Mouse (Mus musculus) left cerebral cortex, postnatal 14 days (tissue): ENCODE data around the gene Bysl. TPM values are rescaled to one million over a fixed set of nuclear protein-coding genes. Genes with fewer than 3 reads are reported as not detected.

Experiments
- DNase-seq, 2 experiments: peaks; one replicate each; pipeline ENCODE4 v3.0.0; 2021 to 2022; ENCODE audit warnings: low spot score in 2 of 2, mixed read lengths in 1 of 2
- intact Hi-C: fragments of 180-260 bp; cut with DNase I; formaldehyde crosslinking; loops from one replicate; pipeline ENCODE4 v1.15.1; 2025
- total RNA-seq, 2 experiments: library from RNA; stranded (reverse); gene quantifications; 2 replicates each; pipeline ENCODE4 v1.2.3; 2021

Gene Bysl
- total RNA-seq, 2 experiments from 2014 or later: 21.0 to 21.1 TPM

DNA sequence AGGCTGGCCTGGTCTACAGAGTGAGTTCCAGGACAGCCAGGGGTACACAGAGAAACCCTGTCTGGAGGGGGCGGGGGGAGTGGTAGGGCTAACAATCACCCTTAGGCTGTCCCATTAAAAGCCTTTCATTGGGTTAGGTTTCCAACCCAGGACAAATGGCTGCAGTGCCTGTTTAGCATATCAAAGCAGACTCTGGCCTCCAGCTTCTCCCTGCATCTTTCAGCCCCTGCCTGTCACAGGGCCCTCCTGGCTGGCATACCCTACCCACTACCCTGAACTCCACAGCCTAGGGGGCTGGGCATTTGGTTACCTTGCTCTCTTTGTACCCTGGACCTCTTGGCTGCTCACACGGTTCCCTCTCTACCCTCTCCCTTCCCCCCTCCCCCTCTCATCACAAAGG, 45.2 kb downstream of the Bysl start:
- DNase-seq: no peak
- intact Hi-C loops: no loop called here

GRCm38 (mm10) chr17:47564612-47565011, 46.7 kb downstream of the Bysl start:
- DNase-seq: no peak
- intact Hi-C loops: no loop called here

DNA sequence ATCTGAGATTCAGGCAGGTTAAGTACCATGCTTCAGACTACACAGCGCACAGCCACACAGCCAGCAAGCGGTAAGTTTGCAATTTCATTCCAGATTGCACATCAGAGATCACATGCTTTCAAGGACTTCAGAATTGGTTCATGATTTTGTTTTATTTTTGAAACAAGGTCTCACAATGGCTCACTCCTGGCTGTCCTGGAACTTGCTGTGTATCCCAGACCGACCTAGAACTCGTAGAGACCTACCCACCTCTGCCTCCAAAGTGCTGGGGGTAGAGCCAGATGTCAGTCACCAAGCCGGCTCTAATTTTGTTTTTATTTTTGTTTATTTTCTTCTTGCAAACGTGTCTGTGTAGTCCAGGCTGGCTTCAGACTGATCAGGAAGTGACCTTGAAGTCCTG, 48.4 kb downstream of the Bysl start:
- no peak for DNase-seq
- intact Hi-C loops: no loop called here

DNA sequence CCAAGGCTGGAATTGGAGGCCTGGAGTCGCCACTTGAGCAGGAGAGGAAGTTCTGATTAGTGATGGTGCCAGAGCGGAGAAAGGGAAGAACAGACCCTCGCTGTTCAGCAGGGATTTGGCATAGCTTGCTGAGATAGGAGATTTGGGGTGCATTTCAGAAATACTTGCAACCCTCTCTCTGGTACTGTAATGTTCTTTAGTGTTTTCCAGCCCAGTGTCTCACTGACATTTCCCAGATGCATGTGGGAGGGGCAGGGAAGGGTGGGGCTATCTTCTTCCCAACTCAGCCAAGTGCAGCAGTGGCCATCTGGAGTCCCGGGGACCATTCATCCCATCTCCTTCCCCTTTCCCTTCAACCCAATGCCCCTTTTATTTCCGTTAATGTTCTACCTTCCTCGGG, 51.6 kb downstream of the Bysl start:
- DNase-seq: no peak
- intact Hi-C loops: no loop called here

DNA sequence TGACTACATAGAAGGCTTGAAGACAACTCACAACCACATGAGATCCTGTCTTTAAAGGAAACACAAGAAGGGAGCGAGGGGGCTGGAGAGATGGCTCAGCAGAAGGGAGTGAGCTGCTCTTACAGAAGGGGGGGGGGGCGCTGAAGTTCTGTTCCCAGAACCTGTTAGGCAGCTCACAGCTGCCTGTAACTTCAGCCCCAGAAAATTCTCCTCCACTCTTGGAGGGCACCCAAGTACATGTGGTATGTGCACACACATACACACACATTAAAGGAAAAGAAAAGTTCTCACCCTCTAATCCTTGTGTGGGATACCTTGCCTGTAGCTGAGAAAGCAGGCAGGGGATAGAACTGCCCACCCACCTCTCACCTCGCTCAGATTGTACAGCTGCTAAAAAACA, 54.1 kb downstream of the Bysl start:
- intact Hi-C loops: no loop called here
- no peak for DNase-seq

GRCm38 (mm10) chr17:47554621-47555020, 56.7 kb downstream of the Bysl start:
- no peak for DNase-seq

DNA sequence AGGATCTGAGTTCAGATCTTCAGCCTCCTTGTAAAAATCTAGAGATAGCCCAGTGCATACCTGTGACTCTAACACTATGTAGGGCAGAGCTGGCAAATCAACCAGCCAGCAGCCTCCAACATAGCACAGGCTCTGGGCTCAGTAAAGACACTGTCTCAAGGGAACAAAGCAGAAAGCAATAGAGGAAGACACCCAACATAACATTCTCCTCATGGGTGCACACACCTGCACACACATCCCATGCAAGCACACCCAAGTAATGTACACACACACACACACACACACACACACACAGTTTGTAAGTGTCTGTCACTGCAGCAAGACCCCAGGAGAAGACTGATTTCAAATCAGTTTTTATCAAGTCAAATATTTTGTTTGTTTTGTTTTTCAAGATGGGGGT, 58.3 kb downstream of the Bysl start:
- intact Hi-C loops: no loop called here
- DNase-seq: no peak

More at GRCm38 (mm10) chr17:47554621-47555020, 56.7 kb downstream of the Bysl start:
- intact Hi-C loops: no loop called here

- intact Hi-C loops: no loop called here
- no peak for DNase-seq
Observed at GRCm38 (mm10) chr17:47551049-47551448, 60.2 kb downstream of the Bysl start.

Other genes starting within 250 kb of the Bysl start
- gene Mrps10, start 242.6 kb downstream of the Bysl start, total RNA-seq: 10 to 100 TPM; 26.2 to 28.5 TPM
- under 1 TPM; 0.72 to 0.77 TPM for gene Guca1b, start 226.1 kb downstream of the Bysl start, total RNA-seq
- under 1 TPM in 1 of 2 experiments, not detected in 1; 0.40 TPM for gene Guca1a, start 210.9 kb downstream of the Bysl start, total RNA-seq
- gene AI661453, start 174.9 kb downstream of the Bysl start, total RNA-seq: under 1 TPM; 0.23 to 0.59 TPM
- gene 1700001C19Rik, start 174.1 kb downstream of the Bysl start, total RNA-seq: not detected
- 10 to 100 TPM; 14.6 to 17.1 TPM for gene Taf8, start 109.2 kb downstream of the Bysl start, total RNA-seq
- 10 to 100 TPM; 30.1 to 30.7 TPM for gene Ccnd3, start 106.4 kb downstream of the Bysl start, total RNA-seq
- gene Med20, start 90 bp upstream of the Bysl start, total RNA-seq: 10 to 100 TPM; 20.8 to 28.9 TPM
- 1 to 10 TPM; 5.8 to 7.4 TPM for gene Gm20517, start 97 bp upstream of the Bysl start, total RNA-seq
- 10 to 100 TPM in 1 of 2 experiments, 1 to 10 TPM in 1; 9.0 to 10.4 TPM for gene Usp49, start 19.2 kb upstream of the Bysl start, total RNA-seq
- gene Tomm6, start 76.9 kb upstream of the Bysl start, total RNA-seq: 100 to 1,000 TPM; 218 to 227 TPM
- 10 to 100 TPM; 23.4 to 26.1 TPM for gene Frs3, start 77.5 kb upstream of the Bysl start, total RNA-seq
- 1 to 10 TPM; 4.7 to 5.3 TPM for gene Gm21981, start 83.0 kb upstream of the Bysl start, total RNA-seq
- 1 to 10 TPM; 5.0 to 5.5 TPM for gene Prickle4, start 83.2 kb upstream of the Bysl start, total RNA-seq
- not detected for gene Pgc, start 115.3 kb upstream of the Bysl start, total RNA-seq
- gene Tfeb, start 125.5 kb upstream of the Bysl start, total RNA-seq: 10 to 100 TPM in 1 of 2 experiments, 1 to 10 TPM in 1; 8.0 to 13.3 TPM
- gene Mdfi, start 223.2 kb upstream of the Bysl start, total RNA-seq: 1 to 10 TPM in 1 of 2 experiments, under 1 TPM in 1; 0.77 to 1.6 TPM